Mouse (Mus musculus) liver, embryonic 16.5 days (tissue): ENCODE results near the gene Gab2. TPM values are rescaled to one million over a fixed set of nuclear protein-coding genes. Genes with fewer than 3 reads are reported as not detected.
A peak's percentile ranks its signal among the peaks of the same experiment; 100 is the strongest.

Experiments used
- ATAC-seq: fragments of 200-750 bp; cut with Nextera tagmentation; 2 replicates; pipeline ENCODE4 v1.8.0; 2017; ENCODE audit warnings: low read depth, mild to moderate bottlenecking, moderate number of reproducible peaks, moderate library complexity
- H3K27ac ChIP-seq: fragments of 300-500 bp; sonication (generic); 2 replicates; pipeline ENCODE4 v1.5.1; 2014; ENCODE audit warnings: mild to moderate bottlenecking, low read length
- H3K27me3 ChIP-seq: fragments of 300-500 bp; sonication (generic); 2 replicates; pipeline ENCODE4 v1.6.1; 2014; ENCODE audit warnings: low read depth, low read length, mixed read lengths; ENCODE audit not compliant: control insufficient read depth, insufficient read depth
- H3K36me3 ChIP-seq: fragments of 300-500 bp; sonication (generic); 2 replicates; pipeline ENCODE4 v1.6.1; 2014; ENCODE audit warnings: mild to moderate bottlenecking; ENCODE audit not compliant: control insufficient read depth, insufficient read depth
- H3K4me1 ChIP-seq: fragments of 300-500 bp; sonication (generic); 2 replicates; pipeline ENCODE4 v1.6.1; 2014; ENCODE audit warnings: low read depth, low read length, mixed read lengths; ENCODE audit not compliant: control insufficient read depth
- H3K4me2 ChIP-seq: fragments of 300-500 bp; sonication (generic); 2 replicates; pipeline ENCODE4 v1.6.1; 2014; ENCODE audit warnings: low read depth, low read length, mixed read lengths
- H3K4me3 ChIP-seq: fragments of 300-500 bp; sonication (generic); 2 replicates; pipeline ENCODE4 v1.5.1; 2014; ENCODE audit warnings: low read depth, mild to moderate bottlenecking, low read length
- H3K9ac ChIP-seq: fragments of 300-500 bp; sonication (generic); 2 replicates; pipeline ENCODE4 v1.6.1; 2014; ENCODE audit warnings: low read depth, low read length
- H3K9me3 ChIP-seq: fragments of 300-500 bp; sonication (generic); replicated peaks from 2 replicates; pipeline ENCODE4 v1.6.1; 2016; ENCODE audit warnings: low read length; ENCODE audit not compliant: control insufficient read depth
- WGBS: fragments of 180-500 bp; shearing (Covaris S2); extraction: QIAGEN DNeasy Blood & Tissue Kit; methylation state at CpG from one replicate; pipeline ENCODE4 v1.1.7; 2014; ENCODE audit not compliant: insufficient replicate concordance; 5-methylcytosine and 5-hydroxymethylcytosine counted together
- polyA plus RNA-seq: library from polyadenylated mRNA; unstranded; fragments of >200 nt; fragmentation: Nextera tagmentation; extraction: Ambion mirVana; gene quantifications from 2 replicates; pipeline ENCODE4 v1.2.1, GENCODE M21; 2015

Gab2 gene
- polyA plus RNA-seq, 1 experiment from 2014 or later = 2.1 TPM

DNA sequence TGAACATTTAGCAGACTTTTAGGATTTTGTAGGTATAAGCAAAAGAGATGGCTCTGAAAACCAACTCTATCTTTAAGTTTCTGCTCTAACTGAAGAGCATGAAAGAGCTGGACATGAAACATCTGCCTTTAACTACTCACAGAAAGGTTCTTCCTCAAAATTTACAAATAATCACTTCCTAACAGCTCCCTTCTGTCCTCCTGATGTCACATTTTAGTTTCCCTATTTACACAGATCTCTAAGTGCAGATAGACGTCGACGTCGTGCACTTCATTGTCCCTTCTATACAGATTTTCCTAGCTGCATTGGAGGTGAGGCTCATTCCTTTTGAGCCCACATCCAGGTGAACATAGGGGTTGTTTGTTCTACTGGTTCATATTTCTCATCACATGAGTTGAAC is 90.3 kb downstream of the Gab2 start:
- H3K4me1 ChIP-seq = peaks cover 10% of the 10 kb centered on the region
- H3K27ac ChIP-seq = peak overlapping the region; percentile 5; the same call in 1 of the 2 replicates
- no peak overlapping the region for H3K4me3 ChIP-seq
- peak overlapping the region; percentile 13; the same call in 1 of the 2 replicates for H3K4me2 ChIP-seq
- ATAC-seq = no peak
- H3K9me3 ChIP-seq = no peaks in the 10 kb centered on the region
- H3K27me3 ChIP-seq = no peaks in the 10 kb centered on the region
- H3K36me3 ChIP-seq = no peaks in the 10 kb centered on the region
- no peak overlapping the region for H3K9ac ChIP-seq
- WGBS = 13% methylated on average over 4 of the region's 4 CpGs

DNA sequence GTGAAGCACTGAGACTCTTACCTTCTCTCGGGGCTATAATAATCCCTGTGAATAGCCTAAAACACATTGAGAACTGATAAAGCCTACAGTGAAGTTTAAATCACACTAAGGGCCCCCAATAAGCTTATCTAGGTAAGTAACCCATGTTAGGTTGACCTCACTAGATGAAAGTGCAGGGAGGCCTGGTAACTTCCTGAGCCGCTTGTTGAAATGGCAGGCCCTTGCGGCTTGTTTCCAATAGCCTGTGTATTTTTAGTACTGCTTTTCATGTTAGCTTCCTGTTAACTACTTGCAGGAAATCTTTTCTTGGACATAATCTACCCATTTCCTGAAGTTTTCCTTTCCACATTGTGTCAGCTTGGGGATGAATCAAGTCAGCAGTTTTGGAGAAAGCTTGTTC is 90.7 kb downstream of the Gab2 start:
- H3K27me3 ChIP-seq = no peaks in the 10 kb centered on the region
- peak overlapping the region; percentile 13; the same call in 1 of the 2 replicates for H3K4me2 ChIP-seq
- peak overlapping the region; percentile 5; the same call in 1 of the 2 replicates for H3K27ac ChIP-seq
- ATAC-seq = peak; percentile 45; the same call in 1 of the 2 replicates
- H3K9me3 ChIP-seq = no peaks in the 10 kb centered on the region
- WGBS = 16% methylated on average over 3 of the region's 3 CpGs
- no peaks in the 10 kb centered on the region for H3K36me3 ChIP-seq
- no peak overlapping the region for H3K4me3 ChIP-seq
- no peak overlapping the region for H3K9ac ChIP-seq
- peaks cover 10% of the 10 kb centered on the region for H3K4me1 ChIP-seq

DNA sequence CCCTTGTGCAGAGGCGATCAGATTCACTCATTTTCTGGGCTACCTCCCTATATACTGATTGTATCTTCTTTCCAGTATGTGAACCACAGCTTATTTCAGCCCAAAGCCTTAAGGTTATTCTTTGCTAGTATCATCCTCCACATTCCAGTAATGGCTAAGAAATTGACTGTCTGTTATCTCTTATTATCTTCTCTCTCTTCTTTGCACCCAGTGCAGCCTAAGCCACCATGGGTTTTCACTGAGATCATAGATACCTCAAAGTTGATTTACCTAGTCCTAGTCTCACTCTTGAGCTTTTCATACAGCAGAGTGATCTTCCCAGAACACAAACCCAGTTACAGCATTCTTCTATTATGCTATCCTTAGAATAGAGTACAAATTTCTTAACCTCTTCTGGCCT is 100.5 kb downstream of the Gab2 start:
- 61% methylated on average over 1 of the region's 1 CpGs for WGBS
- no peak overlapping the region for H3K9ac ChIP-seq
- no peaks in the 10 kb centered on the region for H3K36me3 ChIP-seq
- no peak overlapping the region for H3K27ac ChIP-seq
- ATAC-seq = no peak
- no peak overlapping the region for H3K4me2 ChIP-seq
- H3K27me3 ChIP-seq = no peaks in the 10 kb centered on the region
- H3K4me3 ChIP-seq = no peak overlapping the region
- peaks cover 19% of the 10 kb centered on the region for H3K4me1 ChIP-seq
- no peaks in the 10 kb centered on the region for H3K9me3 ChIP-seq

DNA sequence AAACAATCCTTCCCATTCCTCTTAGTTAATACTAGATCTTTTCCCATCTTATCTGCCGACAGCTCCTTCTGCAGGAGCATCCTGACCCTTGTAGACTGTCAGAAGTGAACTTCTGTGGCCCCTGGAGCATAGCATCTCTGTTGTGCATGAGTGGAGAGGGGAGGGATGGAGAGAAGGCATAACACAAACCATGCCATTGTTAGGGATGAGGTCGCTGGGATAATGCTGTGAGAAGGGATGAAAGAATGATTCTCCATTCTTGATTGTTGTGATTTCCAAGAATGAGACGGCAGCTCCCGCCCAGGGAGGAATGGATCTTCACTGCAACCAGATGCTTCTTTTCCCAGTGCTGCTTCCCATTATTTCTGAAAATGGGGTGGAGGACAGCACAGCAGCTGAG is 102.0 kb downstream of the Gab2 start:
- peaks cover 19% of the 10 kb centered on the region for H3K4me1 ChIP-seq
- no peak overlapping the region for H3K9ac ChIP-seq
- 43% methylated on average over 4 of the region's 4 CpGs for WGBS
- H3K4me2 ChIP-seq = peak overlapping the region; percentile 42
- no peaks in the 10 kb centered on the region for H3K36me3 ChIP-seq
- H3K27me3 ChIP-seq = no peaks in the 10 kb centered on the region
- H3K27ac ChIP-seq = no peak overlapping the region
- no peak overlapping the region for H3K4me3 ChIP-seq
- H3K9me3 ChIP-seq = no peaks in the 10 kb centered on the region
- no peak for ATAC-seq

DNA sequence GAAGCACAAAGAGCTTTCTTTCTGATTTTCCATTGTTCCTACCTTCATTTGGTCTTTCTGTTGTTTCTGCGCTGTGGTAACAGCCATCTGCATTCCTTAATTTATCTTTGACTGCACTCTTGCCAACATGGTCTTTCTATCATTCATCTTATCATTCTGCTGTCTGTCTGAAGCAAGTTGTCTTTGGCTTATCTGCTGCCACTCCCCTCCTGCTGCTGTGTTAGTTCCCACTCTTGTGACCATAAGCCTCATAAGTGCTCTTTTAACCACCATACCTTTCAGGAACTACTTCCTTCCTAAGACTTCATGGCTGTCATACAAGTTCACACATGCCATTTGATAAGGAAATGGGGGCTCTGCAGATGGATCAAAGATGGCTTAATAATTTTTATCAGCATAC is 102.6 kb downstream of the Gab2 start:
- peak overlapping the region; percentile 50; the same call in 1 of the 2 replicates for H3K27ac ChIP-seq
- 15% methylated on average over 1 of the region's 1 CpGs for WGBS
- H3K36me3 ChIP-seq = no peaks in the 10 kb centered on the region
- no peaks in the 10 kb centered on the region for H3K9me3 ChIP-seq
- H3K27me3 ChIP-seq = no peaks in the 10 kb centered on the region
- no peak overlapping the region for H3K9ac ChIP-seq
- ATAC-seq = peak; percentile 88
- H3K4me1 ChIP-seq = peaks cover 19% of the 10 kb centered on the region
- no peak overlapping the region; the same call in 1 of the 2 replicates for H3K4me3 ChIP-seq
- H3K4me2 ChIP-seq = peak overlapping the region; percentile 42

DNA sequence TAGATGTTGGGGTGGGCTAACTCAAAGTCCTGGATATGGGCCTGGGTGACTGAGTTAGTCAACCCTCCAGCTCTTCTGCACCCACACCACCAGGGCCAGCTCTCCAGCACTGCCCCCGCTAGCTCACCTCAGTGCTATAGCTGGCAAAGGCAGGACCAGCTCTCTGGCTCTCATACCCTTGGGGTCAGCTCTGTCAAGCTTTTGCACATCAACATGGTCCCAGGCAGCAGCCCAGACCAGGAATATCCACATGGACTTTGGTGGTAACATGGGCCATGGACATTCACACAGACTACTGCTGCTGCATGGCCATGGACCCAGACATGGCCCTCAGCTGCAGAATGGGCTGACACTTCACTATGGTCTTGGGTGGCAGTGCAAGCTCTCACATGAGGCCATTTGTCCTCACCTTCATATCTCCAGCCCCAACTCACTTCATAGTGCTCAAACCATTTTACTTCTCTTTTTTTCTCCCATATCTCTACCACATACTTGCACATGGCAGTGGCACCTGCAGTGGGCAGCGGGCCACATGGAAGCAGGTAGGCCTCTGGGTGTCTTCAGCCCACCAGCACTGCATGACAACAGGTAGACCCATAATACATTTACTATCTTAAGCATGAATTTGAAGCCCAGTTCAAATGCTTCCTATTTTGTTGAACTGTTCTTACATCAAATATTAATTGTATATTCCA is 106.1 kb downstream of the Gab2 start:
- Histone ChIP-seq H3K9ac (no peak overlapping the region), H3K4me3 (no peak overlapping the region), H3K27me3 (no peaks in the 10 kb centered on the region), H3K27ac (no peak overlapping the region), H3K36me3 (no peaks in the 10 kb centered on the region), H3K9me3 (no peaks in the 10 kb centered on the region), H3K4me1 (peaks cover 19% of the 10 kb centered on the region), H3K4me2 (no peak overlapping the region)
- WGBS = 89% methylated on average over 2 of the region's 2 CpGs
- ATAC-seq = no peak

DNA sequence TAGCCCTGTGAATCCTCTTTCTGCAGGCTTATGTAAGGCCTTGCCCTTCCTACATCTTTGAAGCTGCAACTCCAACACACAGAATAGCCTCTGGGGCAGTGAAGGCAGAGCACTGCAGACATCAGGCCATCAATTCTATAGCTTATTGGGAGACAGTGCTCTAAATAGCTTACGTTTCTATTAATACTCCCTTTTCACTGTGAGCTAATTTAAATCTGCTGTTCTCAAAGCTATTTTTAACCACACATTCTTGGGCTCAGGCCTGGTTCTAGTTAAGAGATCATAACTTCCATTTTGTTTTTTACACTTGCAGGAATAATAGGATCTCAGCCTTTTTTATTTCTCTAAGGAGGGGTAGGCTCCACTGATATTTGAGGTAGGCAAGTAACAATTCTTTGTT is 107.7 kb downstream of the Gab2 start:
- H3K4me2 ChIP-seq = no peak overlapping the region
- no peaks in the 10 kb centered on the region for H3K27me3 ChIP-seq
- no peak for ATAC-seq
- H3K36me3 ChIP-seq = no peaks in the 10 kb centered on the region
- peaks cover 9% of the 10 kb centered on the region for H3K4me1 ChIP-seq
- H3K27ac ChIP-seq = no peak overlapping the region
- WGBS = 81% methylated on average over 1 of the region's 1 CpGs
- no peak overlapping the region for H3K4me3 ChIP-seq
- H3K9ac ChIP-seq = no peak overlapping the region
- no peaks in the 10 kb centered on the region for H3K9me3 ChIP-seq

DNA sequence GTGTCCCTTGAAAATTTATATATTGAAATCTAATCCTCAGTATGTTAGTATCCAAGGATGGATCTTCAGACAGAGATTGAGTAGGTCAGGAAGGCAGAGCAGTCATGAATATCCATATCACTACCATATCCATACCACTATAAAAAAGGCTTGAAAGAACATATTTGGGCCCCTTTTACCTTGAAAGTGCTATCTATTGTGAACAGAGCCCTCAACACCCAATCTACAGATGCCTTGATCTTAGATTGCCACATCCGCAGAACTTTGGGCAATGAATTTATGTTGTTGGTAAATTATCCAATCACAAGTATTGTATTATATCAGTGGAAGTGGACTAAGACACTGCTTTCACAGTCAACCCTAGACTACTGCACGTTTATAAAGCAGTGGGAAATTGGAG is 122.5 kb downstream of the Gab2 start:
- Histone ChIP-seq H3K4me2 (no peak overlapping the region), H3K9me3 (no peaks in the 10 kb centered on the region), H3K4me3 (no peak overlapping the region), H3K36me3 (no peaks in the 10 kb centered on the region), H3K9ac (no peak overlapping the region), H3K27me3 (no peaks in the 10 kb centered on the region), H3K27ac (no peak overlapping the region), H3K4me1 (peaks cover 16% of the 10 kb centered on the region)
- 23% methylated on average over 2 of the region's 2 CpGs for WGBS
- ATAC-seq = peak; percentile 72

DNA sequence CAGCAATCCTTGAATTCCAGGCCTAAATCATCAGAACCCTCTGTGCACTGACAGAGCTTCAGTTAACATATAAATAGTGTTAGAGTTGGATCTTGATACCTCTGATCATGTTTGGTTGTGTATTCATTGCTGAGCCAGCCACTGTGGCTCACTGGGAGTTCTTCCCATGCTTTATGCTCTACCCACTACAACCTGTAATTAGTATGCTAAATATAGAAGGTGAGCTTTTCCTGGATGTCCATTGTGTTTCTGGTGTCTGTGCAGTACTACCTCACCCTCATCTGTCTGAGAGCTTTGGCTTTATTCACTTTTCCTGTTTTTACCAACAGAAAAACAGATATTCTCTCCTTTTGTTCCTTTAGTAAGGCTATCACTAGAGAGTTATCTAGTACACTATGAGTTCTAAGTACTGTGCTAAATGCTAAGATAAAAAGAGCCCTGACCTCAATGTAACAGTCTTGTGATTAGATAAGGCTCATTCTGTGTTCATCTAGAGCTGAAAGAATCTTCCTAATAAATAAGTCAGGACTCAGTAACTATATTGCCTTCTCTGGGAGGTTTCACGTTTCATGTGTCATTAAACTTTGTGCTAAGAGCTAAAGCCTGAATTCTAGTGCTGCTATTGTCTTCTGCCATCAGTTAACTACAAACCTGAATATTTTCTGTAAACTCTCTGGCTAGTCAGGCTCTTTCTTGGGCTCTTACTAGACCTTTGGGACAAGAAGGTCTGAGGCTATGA is 127.6 kb downstream of the Gab2 start:
- no peak overlapping the region for H3K9ac ChIP-seq
- no peak overlapping the region for H3K4me3 ChIP-seq
- peak; percentile 68 for ATAC-seq
- H3K27ac ChIP-seq = peak overlapping the region; percentile 57
- 0 out of 2 replicates have a peak overlapping the region, but pooled peaks have one; percentile 25 for H3K4me2 ChIP-seq
- 8% methylated on average over 1 of the region's 1 CpGs for WGBS
- H3K9me3 ChIP-seq = no peaks in the 10 kb centered on the region
- H3K4me1 ChIP-seq = peaks cover 24% of the 10 kb centered on the region
- H3K36me3 ChIP-seq = no peaks in the 10 kb centered on the region
- H3K27me3 ChIP-seq = no peaks in the 10 kb centered on the region
